Mouse (Mus musculus) macrophage (primary cell): ENCODE measurements around the gene Cdc14b. TPM values are rescaled to one million over a fixed set of nuclear protein-coding genes. Genes with fewer than 3 reads are reported as not detected.
A peak's percentile ranks its signal among the peaks of the same experiment; 100 is the strongest.

Experiments used
- H3K27ac ChIP-seq: fragments of 350-480 bp; formaldehyde crosslinking; 2 replicates; pipeline ENCODE4 v1.9.0; 2021
- H3K36me3 ChIP-seq: fragments of 350-480 bp; formaldehyde crosslinking; 2 replicates; pipeline ENCODE4 v1.9.0; 2021; ENCODE audit errors: inconsistent target
- H3K4me3 ChIP-seq: fragments of 350-480 bp; formaldehyde crosslinking; 2 replicates; pipeline ENCODE4 v1.9.0; 2021; ENCODE audit errors: inconsistent target
- H3K79me2 ChIP-seq: fragments of 350-480 bp; formaldehyde crosslinking; 2 replicates; pipeline ENCODE4 v1.9.0; 2021; ENCODE audit errors: inconsistent target
- WGBS: methylation state at CpG from one replicate; pipeline ENCODE4 v1.1.7; 2026; ENCODE audit warnings: inconsistent platforms; ENCODE audit not compliant: missing documents; 5-methylcytosine and 5-hydroxymethylcytosine counted together
- polyA plus RNA-seq: library from polyadenylated mRNA; stranded (reverse); fragments of 250-400 nt; gene quantifications from 3 replicates; pipeline ENCODE4 v1.2.4, GENCODE M21; 2018; ENCODE audit warnings: inconsistent platforms

Gene Cdc14b
- polyA plus RNA-seq, 1 experiment from 2014 or later, result 7.6 TPM

DNA sequence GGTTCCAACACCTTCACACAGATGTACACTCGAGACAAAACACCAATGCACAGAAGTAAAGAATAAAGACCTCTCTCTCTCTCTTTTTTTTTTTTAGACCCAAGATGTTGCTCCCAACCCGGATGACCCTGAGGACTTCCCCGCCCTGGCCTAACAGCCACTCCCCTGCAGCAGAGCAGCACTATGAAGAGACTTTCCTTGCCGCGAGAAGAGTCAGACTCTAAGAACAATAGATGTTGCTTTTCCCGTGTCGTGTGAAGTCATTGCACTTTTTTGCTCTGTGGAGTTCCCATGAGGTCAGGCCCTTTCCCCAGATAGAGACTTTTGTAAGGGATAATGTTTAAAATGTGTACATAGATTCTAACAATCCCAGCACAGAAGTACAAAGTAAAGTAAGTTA is 89.9 kb downstream of the Cdc14b start:
- H3K79me2 ChIP-seq, result no peaks in the 10 kb centered on the region
- no peak overlapping the region for H3K4me3 ChIP-seq
- H3K27ac ChIP-seq, result no peak overlapping the region
- WGBS, result 85% methylated on average over 7 of the region's 7 CpGs
- H3K36me3 ChIP-seq, result no peaks in the 10 kb centered on the region

- Histone ChIP-seq H3K27ac (no peak overlapping the region), H3K4me3 (no peak overlapping the region), H3K79me2 (no peaks in the 10 kb centered on the region), H3K36me3 (no peaks in the 10 kb centered on the region)
- 93% methylated on average over 10 of the region's 10 CpGs for WGBS
Measured at GRCm38 (mm10) chr13:64184361-64184760, 90.7 kb downstream of the Cdc14b start.

GRCm38 (mm10) chr13:64183583-64183982 is 91.5 kb downstream of the Cdc14b start:
- WGBS, result 92% methylated on average over 4 of the region's 4 CpGs
- Histone ChIP-seq H3K4me3 (no peak overlapping the region), H3K79me2 (no peaks in the 10 kb centered on the region), H3K36me3 (no peaks in the 10 kb centered on the region), H3K27ac (no peak overlapping the region)

DNA sequence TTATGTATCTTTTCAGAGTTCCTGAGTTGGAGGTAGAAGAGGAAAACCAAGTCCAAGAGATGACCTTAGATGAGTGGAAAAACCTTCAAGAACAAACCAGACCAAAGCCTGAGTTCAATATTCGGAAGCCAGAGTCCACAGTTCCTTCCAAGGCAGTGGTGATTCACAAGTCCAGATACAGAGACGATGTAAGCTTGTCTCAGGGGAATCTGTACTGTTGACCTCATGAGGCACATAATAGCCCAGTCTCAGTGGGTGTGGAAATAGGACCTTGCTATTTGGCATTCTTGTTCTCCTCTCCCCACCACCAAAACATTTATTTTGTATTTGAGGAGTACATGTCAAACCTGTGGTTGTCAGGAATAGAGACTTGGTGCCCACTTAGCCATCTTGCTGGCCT is 93.0 kb downstream of the Cdc14b start:
- H3K4me3 ChIP-seq, result no peak overlapping the region
- 96% methylated on average over 2 of the region's 2 CpGs for WGBS
- no peaks in the 10 kb centered on the region for H3K36me3 ChIP-seq
- no peaks in the 10 kb centered on the region for H3K79me2 ChIP-seq
- H3K27ac ChIP-seq, result no peak overlapping the region

- Histone ChIP-seq H3K4me3 (no peak overlapping the region), H3K79me2 (no peaks in the 10 kb centered on the region), H3K36me3 (no peaks in the 10 kb centered on the region), H3K27ac (no peak overlapping the region)
- 58% methylated on average over 3 of the region's 3 CpGs for WGBS
Measured at GRCm38 (mm10) chr13:64180888-64181287, 94.2 kb downstream of the Cdc14b start.

DNA sequence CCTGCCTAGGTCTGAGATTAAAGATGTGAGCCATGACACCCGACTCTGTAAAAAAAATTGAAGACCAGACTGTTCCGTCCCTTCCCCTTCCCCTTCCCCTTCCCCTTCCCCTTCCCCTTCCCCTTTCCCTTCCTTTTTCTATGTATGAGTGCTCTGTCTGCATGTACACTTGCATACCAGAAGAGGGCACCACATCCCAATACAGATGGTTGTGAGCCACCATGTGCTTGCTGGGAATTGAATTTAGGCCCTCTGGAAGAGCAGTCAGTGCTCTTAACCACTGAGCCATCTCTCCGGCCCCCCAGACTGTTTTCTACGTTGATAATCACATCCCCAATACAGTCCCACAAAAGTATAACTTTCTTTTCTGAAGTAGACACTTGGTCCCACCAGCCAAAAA is 94.8 kb downstream of the Cdc14b start:
- H3K36me3 ChIP-seq, result no peaks in the 10 kb centered on the region
- no peak overlapping the region for H3K27ac ChIP-seq
- 75% methylated on average over 3 of the region's 4 CpGs for WGBS
- H3K4me3 ChIP-seq, result no peak overlapping the region
- H3K79me2 ChIP-seq, result no peaks in the 10 kb centered on the region

DNA sequence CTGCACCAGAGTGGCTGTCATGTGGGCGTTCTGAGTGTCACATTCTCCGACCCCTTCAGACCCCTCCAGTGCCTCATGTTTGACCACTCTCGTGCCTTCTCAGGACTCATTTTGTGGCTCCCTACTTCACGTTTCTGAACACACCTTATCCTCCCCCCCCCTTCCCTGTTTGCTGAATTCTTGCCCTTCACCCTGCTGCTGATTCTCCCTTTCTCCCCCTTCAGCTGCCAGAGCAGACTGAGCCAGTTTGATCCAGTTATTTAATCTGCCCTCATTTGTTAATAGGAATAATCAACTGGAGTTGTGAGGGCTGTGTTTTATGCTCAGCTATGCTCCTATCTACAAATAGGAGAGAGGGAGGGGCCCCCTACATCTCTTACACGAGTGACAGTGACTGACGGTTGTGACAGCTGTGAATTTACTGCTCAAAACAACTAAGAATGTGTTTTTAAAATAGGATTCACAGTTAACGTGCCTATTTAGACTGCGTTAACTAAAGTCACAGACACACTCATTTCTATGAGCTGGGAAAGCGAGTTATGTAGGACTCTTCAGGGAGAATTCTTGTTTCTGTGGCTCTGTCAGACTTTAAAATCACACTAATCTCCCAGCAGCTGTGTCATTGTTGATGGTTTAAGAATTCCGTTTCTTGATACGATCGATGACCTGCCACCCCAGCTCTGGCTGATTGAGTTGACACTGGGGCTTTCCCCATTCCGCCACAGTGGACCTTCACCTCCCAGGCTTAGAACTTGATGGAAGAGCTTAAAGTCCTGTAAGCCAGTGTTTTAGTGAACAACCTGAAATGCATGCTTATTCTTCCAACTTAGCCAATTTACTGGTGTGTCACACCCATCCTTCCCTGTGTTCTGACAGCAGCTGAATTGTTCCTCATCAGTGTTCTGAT is 96.1 kb downstream of the Cdc14b start:
- 91% methylated on average over 12 of the region's 13 CpGs for WGBS
- Histone ChIP-seq H3K27ac (no peak overlapping the region), H3K79me2 (no peaks in the 10 kb centered on the region)

GRCm38 (mm10) chr13:64178000-64178399 is 97.1 kb downstream of the Cdc14b start:
- no peaks in the 10 kb centered on the region for H3K79me2 ChIP-seq
- no peak overlapping the region for H3K27ac ChIP-seq
- H3K4me3 ChIP-seq, result no peak overlapping the region
- 91% methylated on average over 7 of the region's 7 CpGs for WGBS
- H3K36me3 ChIP-seq, result no peaks in the 10 kb centered on the region

More for the DNA sequence above, 96.1 kb downstream of the Cdc14b start:
- H3K4me3 ChIP-seq, result no peak overlapping the region
- no peaks in the 10 kb centered on the region for H3K36me3 ChIP-seq

- Histone ChIP-seq H3K4me3 (no peak overlapping the region), H3K36me3 (no peaks in the 10 kb centered on the region), H3K79me2 (no peaks in the 10 kb centered on the region), H3K27ac (no peak overlapping the region)
- WGBS, result 93% methylated on average over 25 of the region's 25 CpGs
Measured at GRCm38 (mm10) chr13:64169746-64170145, 105.3 kb downstream of the Cdc14b start.

- no peaks in the 10 kb centered on the region for H3K36me3 ChIP-seq
- H3K4me3 ChIP-seq, result peak overlapping the region; percentile 47; the same call in 1 of the 2 replicates
- 91% methylated on average over 13 of the region's 13 CpGs for WGBS
Measured at GRCm38 (mm10) chr13:64163147-64163715, 111.9 kb downstream of the Cdc14b start.

DNA sequence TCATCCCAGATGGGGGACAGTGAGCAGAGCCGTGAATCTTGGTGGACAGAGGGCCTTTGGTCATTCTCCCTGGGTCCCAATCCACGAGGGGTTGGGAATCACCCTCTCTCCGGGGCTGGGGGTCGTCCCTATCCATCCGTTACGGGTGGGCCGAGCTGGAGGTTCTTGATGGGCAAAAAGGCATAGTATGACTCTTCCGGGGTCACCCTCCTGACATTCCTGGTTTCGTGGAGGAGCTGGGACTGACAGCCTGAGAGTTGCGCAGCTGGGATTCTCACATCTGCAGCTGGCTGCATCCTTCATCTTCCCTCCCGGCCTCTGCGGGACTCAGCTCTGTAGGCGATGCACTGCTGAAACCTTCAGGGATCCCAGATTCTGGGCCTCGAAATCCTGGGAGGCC is 112.5 kb downstream of the Cdc14b start:
- Histone ChIP-seq H3K4me3 (peak overlapping the region; percentile 47), H3K36me3 (no peaks in the 10 kb centered on the region), H3K79me2 (peaks cover 10% of the 10 kb centered on the region; the same call in 1 of the 2 replicates), H3K27ac (no peak overlapping the region)
- 30% methylated on average over 12 of the region's 14 CpGs for WGBS

More at GRCm38 (mm10) chr13:64163147-64163715, 111.9 kb downstream of the Cdc14b start:
- Histone ChIP-seq H3K79me2 (peaks cover 10% of the 10 kb centered on the region; the same call in 1 of the 2 replicates), H3K27ac (no peak overlapping the region)

DNA sequence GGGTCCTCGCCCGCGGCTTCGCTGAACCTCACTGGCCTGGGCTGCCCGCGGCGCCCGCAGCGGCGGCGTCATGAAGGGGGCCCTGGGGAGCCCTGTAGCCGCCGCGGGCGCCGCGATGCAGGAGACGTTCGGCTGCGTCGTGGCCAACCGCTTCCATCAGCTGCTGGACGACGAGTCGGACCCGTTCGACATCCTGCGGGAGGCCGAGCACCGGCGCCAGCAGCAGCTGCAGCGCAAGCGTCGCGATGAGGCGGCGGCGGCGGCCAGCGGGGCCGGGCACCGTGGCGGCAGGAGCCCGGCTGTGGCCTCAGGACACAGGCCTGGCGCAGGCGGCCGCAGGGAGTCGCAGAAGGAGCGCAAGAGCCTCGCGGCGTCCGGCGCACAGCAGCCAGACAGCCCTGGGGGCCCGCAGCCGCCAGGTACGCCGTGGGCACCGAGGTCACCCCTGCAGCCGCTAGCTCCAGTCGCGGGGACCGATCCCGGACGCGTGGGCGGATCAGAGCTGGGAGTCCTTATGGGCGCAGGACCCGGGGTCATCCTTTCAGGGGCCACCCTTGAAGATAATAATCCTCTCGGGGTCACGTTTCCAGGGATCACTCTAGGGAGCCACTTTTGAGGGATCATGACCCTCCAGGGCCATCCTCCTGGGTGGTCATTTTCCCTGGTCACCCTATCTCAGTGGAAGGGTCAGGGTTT is 113.0 kb downstream of the Cdc14b start:
- H3K79me2 ChIP-seq, result peaks cover 10% of the 10 kb centered on the region; the same call in 1 of the 2 replicates
- H3K4me3 ChIP-seq, result peak overlapping the region; percentile 47
- WGBS, result 1% methylated on average over 69 of the region's 71 CpGs
- no peak overlapping the region for H3K27ac ChIP-seq
- H3K36me3 ChIP-seq, result no peaks in the 10 kb centered on the region

DNA sequence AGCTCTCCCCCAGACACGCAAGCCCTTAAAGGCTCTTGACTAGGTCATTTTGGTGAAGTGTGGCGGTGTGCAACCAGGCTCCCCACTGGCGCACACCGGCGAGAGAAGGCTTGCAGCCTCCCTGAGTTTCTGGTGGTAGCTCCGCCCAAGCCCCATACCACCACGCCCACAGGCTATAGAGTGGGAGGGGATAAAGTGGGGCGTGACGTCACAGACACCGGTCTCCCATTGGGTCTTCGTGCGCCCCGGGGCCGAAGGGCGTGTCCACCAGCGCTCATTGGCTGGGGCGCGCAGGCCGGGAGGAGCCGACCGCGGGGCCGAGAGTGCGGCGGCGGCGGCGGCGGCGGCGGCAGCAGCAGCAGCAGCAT is 113.6 kb downstream of the Cdc14b start, which contains the start of gene Habp4:
Gene Habp4, plus strand, starts transcription at position 277 of the 368 bp plus-strand sequence.
- peaks cover 10% of the 10 kb centered on the region; the same call in 1 of the 2 replicates for H3K79me2 ChIP-seq
- H3K36me3 ChIP-seq, result no peaks in the 10 kb centered on the region
- no peak within 1 kb of the TSS for H3K27ac ChIP-seq
- WGBS, result under 1% methylated on average over 29 of the region's 31 CpGs
- peak within 1 kb of the TSS; percentile 47 for H3K4me3 ChIP-seq

- no peak overlapping the region for H3K27ac ChIP-seq
- peaks cover 3% of the 10 kb centered on the region for H3K79me2 ChIP-seq
- no peaks in the 10 kb centered on the region for H3K36me3 ChIP-seq
- no peak overlapping the region for H3K4me3 ChIP-seq
Measured at GRCm38 (mm10) chr13:64156966-64157365, 118.1 kb downstream of the Cdc14b start.

GRCm38 (mm10) chr13:64155171-64155571 is 119.9 kb downstream of the Cdc14b start:
- H3K4me3 ChIP-seq, result no peak overlapping the region
- 64% methylated on average over 1 of the region's 1 CpGs for WGBS
- no peaks in the 10 kb centered on the region for H3K36me3 ChIP-seq
- H3K27ac ChIP-seq, result no peak overlapping the region
- peaks cover 21% of the 10 kb centered on the region for H3K79me2 ChIP-seq
